Mouse (Mus musculus): ENCODE data around the gene Kbtbd3. TPM values are rescaled to one million over a fixed set of nuclear protein-coding genes. Genes with fewer than 3 reads are reported as not detected.
A peak's percentile ranks its signal among the peaks of the same experiment; 100 is the strongest.

The Kbtbd3 gene
- total and polyA plus RNA-seq, 3 experiments = 0.07 to 4.9 (median 1.7) TPM

DNA sequence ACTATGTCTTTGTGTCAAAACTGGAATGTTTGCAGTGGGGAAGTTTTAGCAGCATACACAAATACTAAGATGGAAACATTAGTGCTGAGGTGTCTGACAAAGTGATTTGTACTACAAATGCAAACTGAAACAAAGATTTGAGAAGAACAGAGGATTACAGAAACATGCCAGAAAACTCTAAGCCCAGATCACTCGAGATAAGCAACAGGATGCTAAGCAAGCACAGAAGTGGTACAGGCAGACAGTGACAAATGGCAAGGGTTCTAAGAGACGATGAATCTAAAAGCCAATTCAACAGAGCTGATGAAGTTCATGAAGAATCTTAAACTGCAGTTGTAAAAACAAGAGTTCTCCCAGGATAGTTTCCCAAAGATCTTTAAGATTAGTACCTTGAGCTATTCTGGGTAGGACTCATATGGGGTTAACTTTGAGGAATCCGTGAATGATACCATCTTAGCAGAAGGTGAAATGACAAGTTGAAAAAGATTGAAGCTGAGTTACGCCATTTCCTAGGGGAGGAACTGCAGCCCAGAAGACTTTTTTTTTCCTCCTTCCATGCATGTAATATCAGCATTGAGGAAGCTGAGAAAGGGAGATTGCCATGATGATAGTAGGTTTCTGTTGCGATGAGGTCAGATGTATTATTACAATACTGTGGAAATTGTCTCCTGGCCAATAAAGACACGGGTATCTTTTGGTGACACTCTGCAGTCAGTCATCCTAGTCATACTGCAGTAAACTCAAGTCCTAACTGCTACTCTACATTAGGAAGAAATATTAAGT, 9.5 kb downstream of the Kbtbd3 start:
- ATAC-seq (ENCODE audit: extremely low read depth, insufficient number of reproducible peaks, low FRiP score, poor library complexity, severe bottlenecking) (no peak; the same call in 1 of the 2 replicates), DNase-seq (ENCODE audit: low spot score) (no peak)
- H3K4me1 ChIP-seq (ENCODE audit: insufficient read depth, low read depth, low read length) = no peaks in the 10 kb centered on the region
- no peaks in the 10 kb centered on the region for H3K27me3 ChIP-seq (ENCODE audit: insufficient read depth, low read length)
- no peak overlapping the region for H3K4me3 ChIP-seq (ENCODE audit: low read depth, low read length)
- no peak for TF ChIP-seq TAL1 (conservative IDR thresholded peaks at IDR 0.05; ENCODE audit: low read depth, low read length)
- no peak for TF ChIP-seq POLR2AphosphoS5 (IDR thresholded peaks at IDR 0.05; ENCODE audit: insufficient replicate concordance, low read depth, low read length)
- peaks cover 13% of the 10 kb centered on the region for H3K36me3 ChIP-seq (replicated peaks)
- H3K9me3 ChIP-seq (replicated peaks) = no peaks in the 10 kb centered on the region

DNA sequence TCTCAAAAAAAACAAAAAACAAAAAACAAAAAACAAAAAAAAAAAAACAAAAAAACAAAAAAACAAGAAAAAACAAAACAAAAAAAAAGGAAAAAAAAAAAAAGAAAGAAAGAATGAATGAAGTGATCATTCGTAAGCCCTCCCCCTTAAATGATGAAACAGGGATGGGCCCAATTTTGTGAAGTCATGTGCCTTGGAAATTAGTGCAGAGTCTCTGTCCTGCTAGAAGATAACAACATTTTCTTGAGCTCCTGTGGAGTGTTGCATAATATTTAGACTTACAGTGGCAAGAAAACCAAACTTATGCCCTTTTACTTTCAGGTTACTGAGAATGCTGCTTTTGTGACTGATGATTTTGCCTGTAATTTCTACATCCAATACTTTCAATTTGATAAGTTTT, 43.5 kb downstream of the Kbtbd3 start:
- DNase-seq (ENCODE audit: low spot score) (no peak), ATAC-seq (ENCODE audit: extremely low read depth, insufficient number of reproducible peaks, low FRiP score, poor library complexity, severe bottlenecking) (no peak)
- Histone ChIP-seq H3K27me3 (ENCODE audit: insufficient read depth, low read length) (no peaks in the 10 kb centered on the region), H3K4me1 (ENCODE audit: insufficient read depth, low read depth, low read length) (no peaks in the 10 kb centered on the region), H3K4me3 (ENCODE audit: low read depth, low read length) (no peak overlapping the region), H3K9me3 (replicated peaks) (no peaks in the 10 kb centered on the region), H3K36me3 (replicated peaks) (no peaks in the 10 kb centered on the region)
- TF ChIP-seq TAL1 (conservative IDR thresholded peaks at IDR 0.05; ENCODE audit: low read depth, low read length) (no peak), CTCF (IDR thresholded peaks at IDR 0.05; ENCODE audit: low read depth, low read length) (no peak), GATA1 (IDR thresholded peaks at IDR 0.05; ENCODE audit: borderline replicate concordance, low read length) (no peak), POLR2AphosphoS5 (IDR thresholded peaks at IDR 0.05; ENCODE audit: insufficient replicate concordance, low read depth, low read length) (no peak), GATA2 (IDR thresholded peaks at IDR 0.05; ENCODE audit: borderline replicate concordance, low read depth, low read length) (no peak)

DNA sequence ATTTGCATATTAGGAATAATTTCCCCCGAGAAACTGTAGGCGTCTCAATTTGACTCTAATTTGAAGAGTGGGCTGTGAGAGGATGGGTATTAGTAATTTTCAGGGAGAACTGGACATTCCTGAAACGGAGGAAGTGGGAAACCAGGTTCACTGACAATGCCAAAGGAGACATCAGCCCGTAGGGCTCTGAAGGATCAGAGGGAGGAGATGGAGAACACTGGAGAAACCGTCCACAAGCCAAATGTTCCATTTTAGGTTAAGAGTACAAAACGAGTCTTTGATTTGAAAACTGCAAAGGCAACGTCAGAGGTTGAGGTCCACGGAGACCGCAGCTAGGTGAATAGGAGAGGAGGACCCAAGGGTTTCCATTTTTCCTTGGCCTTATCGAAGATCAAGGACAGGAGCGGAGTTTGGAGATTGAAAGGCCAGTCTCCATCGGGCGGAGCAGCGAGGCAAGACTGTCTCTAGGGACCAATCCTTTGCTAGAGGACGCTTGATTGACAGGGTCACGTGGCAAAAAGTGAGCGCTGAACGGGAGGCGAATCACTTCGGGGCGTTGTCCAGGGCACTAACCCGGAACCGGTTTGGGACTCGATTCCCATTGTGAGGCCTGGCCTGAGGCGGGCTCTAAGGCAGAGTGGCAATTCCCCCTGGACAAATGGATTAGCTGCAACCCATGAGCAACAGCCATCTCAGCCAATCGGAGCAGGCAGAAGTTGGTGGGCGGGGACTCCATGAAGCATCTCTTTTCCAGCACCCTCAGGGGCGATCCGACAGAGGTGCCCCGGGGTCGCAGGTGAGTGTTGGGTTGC, 66.4 kb downstream of the Kbtbd3 start, which contains the start of gene Msantd4:
Gene Msantd4 (plus strand): TSS at position 735 of the 812 bp plus-strand sequence.
- peak; percentile 82 for DNase-seq (ENCODE audit: low spot score)
- H3K36me3 ChIP-seq (replicated peaks) = peaks cover 5% of the 10 kb centered on the region
- H3K27me3 ChIP-seq (ENCODE audit: insufficient read depth, low read length) = peaks cover 4% of the 10 kb centered on the region; the same call in 1 of the 2 replicates
- TF ChIP-seq CTCF (IDR thresholded peaks at IDR 0.05; ENCODE audit: low read depth, low read length) (no peak), POLR2AphosphoS5 (IDR thresholded peaks at IDR 0.05; ENCODE audit: insufficient replicate concordance, low read depth, low read length) (no peak), GATA1 (IDR thresholded peaks at IDR 0.05; ENCODE audit: borderline replicate concordance, low read length) (no peak), GATA2 (IDR thresholded peaks at IDR 0.05; ENCODE audit: borderline replicate concordance, low read depth, low read length) (no peak), TAL1 (conservative IDR thresholded peaks at IDR 0.05; ENCODE audit: low read depth, low read length) (no peak)
- H3K9me3 ChIP-seq (replicated peaks) = no peaks in the 10 kb centered on the region
- peaks cover 11% of the 10 kb centered on the region; the same call in 1 of the 2 replicates for H3K4me1 ChIP-seq (ENCODE audit: insufficient read depth, low read depth, low read length)
- peak within 1 kb of the TSS; percentile 87 for H3K4me3 ChIP-seq (ENCODE audit: low read depth, low read length)
- ATAC-seq (ENCODE audit: extremely low read depth, insufficient number of reproducible peaks, low FRiP score, poor library complexity, severe bottlenecking) = peak; percentile 98

DNA sequence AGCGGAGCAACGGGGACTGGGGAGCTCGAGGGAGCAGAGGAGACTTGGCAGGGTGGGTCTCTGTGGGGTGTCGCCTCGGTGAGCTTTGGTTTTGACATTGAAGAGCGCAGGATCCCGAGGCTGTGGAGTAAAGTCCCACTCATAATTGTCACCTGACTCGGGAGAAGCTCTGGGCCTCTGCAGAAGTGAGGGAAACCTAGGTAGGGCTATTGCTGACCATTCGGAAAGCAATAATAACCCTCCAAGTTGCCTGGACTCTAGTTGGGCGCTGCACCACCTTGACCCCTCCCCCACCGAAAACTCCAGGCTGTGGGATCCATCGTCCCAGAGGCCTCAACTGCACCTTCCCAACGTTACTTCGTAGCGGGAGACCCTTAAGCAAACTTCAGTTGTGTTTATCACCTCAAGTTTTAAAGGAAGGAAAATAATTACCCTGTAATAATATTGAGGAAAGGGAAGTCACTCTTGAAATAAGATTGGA, 67.0 kb downstream of the Kbtbd3 start:
- ATAC-seq (ENCODE audit: extremely low read depth, insufficient number of reproducible peaks, low FRiP score, poor library complexity, severe bottlenecking) (0 out of 2 replicates have a peak, but pooled peaks have one; percentile 3), DNase-seq (ENCODE audit: low spot score) (no peak)
- H3K27me3 ChIP-seq (ENCODE audit: insufficient read depth, low read length) = no peaks in the 10 kb centered on the region
- H3K4me3 ChIP-seq (ENCODE audit: low read depth, low read length) = peak overlapping the region; percentile 87
- TF ChIP-seq POLR2AphosphoS5 (IDR thresholded peaks at IDR 0.05; ENCODE audit: insufficient replicate concordance, low read depth, low read length) = no peak
- no peaks in the 10 kb centered on the region for H3K9me3 ChIP-seq (replicated peaks)
- peaks cover 6% of the 10 kb centered on the region for H3K36me3 ChIP-seq (replicated peaks)
- peaks cover 11% of the 10 kb centered on the region; the same call in 1 of the 2 replicates for H3K4me1 ChIP-seq (ENCODE audit: insufficient read depth, low read depth, low read length)

Other genes with a start within 250 kb of the Kbtbd3 start
- 57.0 and 82.3 TPM in 2 replicates for gene Aasdhppt, start 362 bp upstream of the Kbtbd3 start, total RNA-seq (2014; fragmentation: Nextera tagmentation)
- gene Aasdhppt, start 362 bp upstream of the Kbtbd3 start, total RNA-seq (2017) = 27.6 and 28.9 TPM in 2 replicates
- gene Aasdhppt, start 362 bp upstream of the Kbtbd3 start, polyA plus RNA-seq (2012) = 2.7 and 4.7 TPM in 2 replicates
- 27.6 and 28.3 TPM in 2 replicates for gene Msantd4, start 66.7 kb downstream of the Kbtbd3 start, total RNA-seq (2014; fragmentation: Nextera tagmentation)
- gene Msantd4, start 66.7 kb downstream of the Kbtbd3 start, total RNA-seq (2017) = 37.5 and 41.5 TPM in 2 replicates
- gene Msantd4, start 66.7 kb downstream of the Kbtbd3 start, polyA plus RNA-seq (2012) = 1.7 and 2.3 TPM in 2 replicates